In the genomic region with DNA sequence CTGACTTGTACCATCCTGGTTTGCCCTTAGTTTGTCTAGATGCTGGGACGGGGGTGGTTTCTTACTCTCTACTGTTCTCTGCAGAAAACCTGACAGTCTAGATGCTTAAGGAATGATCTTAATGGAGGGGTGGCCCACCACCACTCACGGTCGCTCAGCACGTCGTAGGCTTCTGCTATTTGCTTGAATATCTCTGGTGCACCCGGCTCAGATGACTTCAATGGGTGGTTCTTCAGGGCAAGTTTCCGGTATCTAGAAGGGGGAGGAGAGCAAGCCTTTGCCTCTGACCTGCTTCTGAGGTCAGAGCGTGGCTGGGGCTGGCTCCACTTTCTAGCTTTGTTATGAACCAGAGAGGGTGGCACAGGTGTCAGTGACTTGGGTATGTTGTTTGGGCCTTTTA, we compare ENCODE assay signal across 31 mouse cellular contexts. TPM values are rescaled to one million over a fixed set of nuclear protein-coding genes. Genes with fewer than 3 reads are reported as not detected.
DNase-seq lines count a peak whose midpoint lies in the region; ATAC-seq and TF ChIP-seq lines count a peak whose summit lies in the region.
"Had no signal": no experiment of that assay in that cellular context is flagged by ENCODE, and none has a peak within 500 bp of the region (broad histone marks: within the 10 kb centered on the region; RNA-seq: fewer than 3 reads in every experiment).

No protein-coding gene starts in this region.

- ATAC-seq in neutrophil, adult 5-6 weeks (ENCODE audit: extremely low read depth, insufficient number of reproducible peaks, low FRiP score, poor library complexity, severe bottlenecking), result 0 out of 2 replicates have a peak, but pooled peaks have one; percentile 15
- ATAC-seq: intestine, embryonic 15.5 days; midbrain, embryonic 15.5 days had no signal

- WGBS in forebrain, embryonic 10.5 days, result 81% methylated on average over 8 of the region's 8 CpGs

- H3K79me2 ChIP-seq in CH12.LX (replicated peaks; ENCODE audit: control insufficient read depth, extremely low read depth, insufficient read depth, poor library complexity, severe bottlenecking), result no peaks in the 10 kb centered on the region

- peak overlapping the region; percentile 79 for H3K4me2 ChIP-seq in CH12.LX (ENCODE audit: insufficient read depth, low read depth, poor library complexity, severe bottlenecking)
- H3K4me2 ChIP-seq: forebrain, embryonic 12.5 days; hindbrain, embryonic 14.5 days; intestine, embryonic 15.5 days; limb, embryonic 12.5 days; liver, embryonic 13.5 days; midbrain, embryonic 15.5 days; stomach, embryonic 15.5 days had no signal

- dilution Hi-C loops in CH12.LX (cut with MboI; ENCODE audit: extremely low pct_ligation_motif_present, extremely low pct_unique_long_range_greater_than_20kb, low sequenced_read_pairs), result no loop called here

- TF ChIP-seq POLR2A in CH12.LX (IDR thresholded peaks at IDR 0.05; ENCODE audit: low read depth, low read length), result peak; percentile 91

- H3K27me3 ChIP-seq in CH12.LX (replicated peaks), result no peaks in the 10 kb centered on the region
- no peaks in the 10 kb centered on the region for H3K27me3 ChIP-seq in forebrain, embryonic 10.5 days (ENCODE audit: poor library complexity, severe bottlenecking)
- H3K27me3 ChIP-seq: intestine, embryonic 15.5 days; midbrain, embryonic 15.5 days; stomach, embryonic 15.5 days had no signal

- H3K27ac ChIP-seq in gastrocnemius, adult 2 months, result no peak overlapping the region
- H3K27ac ChIP-seq in CH12.LX (ENCODE audit: insufficient read depth, low read depth), result peak overlapping the region; percentile 39
- H3K27ac ChIP-seq in forebrain, embryonic 10.5 days, result no peak overlapping the region
- H3K27ac ChIP-seq: forebrain, embryonic 12.5 days; heart, embryonic 10.5 days; hindbrain, embryonic 14.5 days; intestine, embryonic 15.5 days; layer of hippocampus, adult 2 months; limb, embryonic 12.5 days; liver, embryonic 13.5 days; midbrain, embryonic 15.5 days; stomach, embryonic 15.5 days had no signal

- peak; percentile 12 for DNase-seq in gastrocnemius, adult 2 months
- DNase-seq in gastrocnemius, adult 8-10 months (ENCODE audit: low spot score in 2 of 2), result no peak
- DNase-seq in CH12.LX (ENCODE audit: extremely low read depth), result peak; percentile 87
- peak; percentile 42 for DNase-seq in ZHBTc4 (ENCODE audit: low read depth, low spot score)
- no peak for DNase-seq in forebrain, embryonic 10.5 days (ENCODE audit: extremely low spot score, low spot score)
- no peak for DNase-seq in kidney, postnatal 14 days
- no peak for DNase-seq in natural killer cell, adult 2 months (ENCODE audit: low spot score in 2 of 2)
- DNase-seq: adrenal gland, postnatal 10 days; cerebellum, adult 18-20 months; cerebellum, postnatal 14 days; heart, postnatal 4 days; kidney, adult 8-10 months; kidney, postnatal 10 days; liver, embryonic 13.5 days; lung, adult 2 months; lung, postnatal 36 days; retina, postnatal 1 day; right cerebral cortex, postnatal 25 days had no signal

- peaks cover 1 to 22% of the 10 kb centered on the region in 2 experiments for H3K36me3 ChIP-seq in CH12.LX (replicated peaks in 1 of 2; ENCODE audit: control insufficient read depth in 1 of 2, insufficient read depth in 1 of 2, low read length in 1 of 2)
- H3K36me3 ChIP-seq in forebrain, embryonic 10.5 days (replicated peaks), result no peaks in the 10 kb centered on the region
- H3K36me3 ChIP-seq: forebrain, embryonic 12.5 days; heart, embryonic 10.5 days; intestine, embryonic 15.5 days; limb, embryonic 12.5 days; liver, embryonic 13.5 days; midbrain, embryonic 15.5 days; stomach, embryonic 15.5 days had no signal

- TF ChIP-seq CTCF in gastrocnemius, adult 2 months (IDR thresholded peaks at IDR 0.05), result no peak
- TF ChIP-seq CTCF in CH12.LX (conservative IDR thresholded peaks at IDR 0.05 in 1 of 2, IDR thresholded peaks at IDR 0.05 in 1 of 2; ENCODE audit: low read depth in 2 of 2, low read length in 2 of 2), result no peak

- TF ChIP-seq EP300 in CH12.LX (IDR thresholded peaks at IDR 0.05; ENCODE audit: low read length), result no peak

- H3K4me1 ChIP-seq in CH12.LX (ENCODE audit: control insufficient read depth in 1 of 2, insufficient read depth in 2 of 2), result peaks cover 13 to 46% of the 10 kb centered on the region in 2 experiments
- H3K4me1 ChIP-seq in forebrain, embryonic 10.5 days, result 0 out of 2 replicates have a peak, but pooled peaks cover 5% of the 10 kb centered on the region
- H3K4me1 ChIP-seq: heart, embryonic 10.5 days had no signal

- TF ChIP-seq RAD21 in CH12.LX (IDR thresholded peaks at IDR 0.05; ENCODE audit: low read depth, low read length), result no peak

- peak overlapping the region; percentile 70 for H3K9ac ChIP-seq in CH12.LX (ENCODE audit: insufficient read depth, low read depth)
- H3K9ac ChIP-seq: forebrain, embryonic 12.5 days; hindbrain, embryonic 14.5 days; intestine, embryonic 15.5 days; limb, embryonic 12.5 days; liver, embryonic 13.5 days; midbrain, embryonic 15.5 days; stomach, embryonic 15.5 days had no signal

- no peak overlapping the region for H3K4me3 ChIP-seq in gastrocnemius, adult 2 months
- peak overlapping the region; percentile 70 to 78 (median 70) for H3K4me3 ChIP-seq in CH12.LX (replicated peaks in 1 of 3; ENCODE audit: low read depth in 2 of 3, low read length in 2 of 3, poor library complexity in 1 of 3)
- no peak overlapping the region for H3K4me3 ChIP-seq in forebrain, embryonic 10.5 days
- H3K4me3 ChIP-seq: forebrain, embryonic 12.5 days; heart, embryonic 10.5 days; intestine, embryonic 15.5 days; layer of hippocampus, adult 2 months; limb, embryonic 12.5 days; liver, embryonic 13.5 days; midbrain, embryonic 15.5 days; myocyte; stomach, embryonic 15.5 days had no signal

- in situ Hi-C loops in CH12.LX (cut with MboI; ENCODE audit: low pct_ligation_motif_present, low pct_unique_long_range_greater_than_20kb, low sequenced_read_pairs), result no loop called here

- intact Hi-C loops in gastrocnemius, adult 2 months (cut with DNase I), result no loop called here

- H3K9me3 ChIP-seq in CH12.LX (replicated peaks; ENCODE audit: low read length), result no peaks in the 10 kb centered on the region
- no peaks in the 10 kb centered on the region for H3K9me3 ChIP-seq in forebrain, embryonic 10.5 days
- H3K9me3 ChIP-seq: forebrain, embryonic 12.5 days; heart, embryonic 10.5 days; intestine, embryonic 15.5 days; limb, embryonic 12.5 days; liver, embryonic 13.5 days; midbrain, embryonic 15.5 days; stomach, embryonic 15.5 days had no signal

TF ChIP-seq in CH12.LX, 34 proteins besides CTCF, POLR2A, EP300 and RAD21 (continues in another document):
- peak; percentile 70; the same call in 1 of the 2 replicates for TF ChIP-seq SIN3A (IDR thresholded peaks at IDR 0.05; ENCODE audit: low read length)
- TF ChIP-seq UBTF (IDR thresholded peaks at IDR 0.05; ENCODE audit: low read depth, low read length), result no peak
- no peak for TF ChIP-seq JUND (conservative IDR thresholded peaks at IDR 0.05; ENCODE audit: low read depth, low read length)
- no peak for TF ChIP-seq PAX5 (IDR thresholded peaks at IDR 0.05; ENCODE audit: low read length)
- 0 out of 2 replicates have a peak, but pooled peaks have one; percentile 34 for TF ChIP-seq MAZ (IDR thresholded peaks at IDR 0.05; ENCODE audit: low read depth, low read length)
- no peak for TF ChIP-seq GABPA (IDR thresholded peaks at IDR 0.05; ENCODE audit: insufficient replicate concordance, low read depth, low read length)
- peak; percentile 64 for TF ChIP-seq MXI1 (IDR thresholded peaks at IDR 0.05; ENCODE audit: low read depth, low read length)
- 0 out of 2 replicates have a peak, but pooled peaks have one; percentile 30 for TF ChIP-seq ETS1 (conservative IDR thresholded peaks at IDR 0.05; ENCODE audit: low read depth, low read length)
- no peak; the same call in 1 of the 2 replicates for TF ChIP-seq MEF2A (IDR thresholded peaks at IDR 0.05; ENCODE audit: borderline replicate concordance, low read depth, low read length)
- no peak for TF ChIP-seq KAT2A (IDR thresholded peaks at IDR 0.05; ENCODE audit: insufficient replicate concordance, low read length)
- TF ChIP-seq CHD2 (IDR thresholded peaks at IDR 0.05; ENCODE audit: low read length), result peak; percentile 30; the same call in 1 of the 2 replicates
- peak; percentile 81; the same call in 1 of the 2 replicates for TF ChIP-seq TBP (conservative IDR thresholded peaks at IDR 0.05; ENCODE audit: low read depth, low read length)
- TF ChIP-seq JUN (IDR thresholded peaks at IDR 0.05; ENCODE audit: insufficient read depth, low read depth, low read length), result no peak

RNA-seq across cellular contexts. Expression of a gene that starts 3.2 kb away (rescaled TPM):
- total RNA-seq in gastrocnemius, adult 2 months (2021), result not detected
- under 1 TPM in 1 of 4 experiments, not detected in 3; 0.13 TPM for total RNA-seq in gastrocnemius, adult 8-10 months (2022)
- total RNA-seq in CH12.LX (2012; rRNA removed) (11.8 and 15.6 TPM in 2 replicates), CH12.LX (2014; rRNA removed) (24.5 and 32.0 TPM in 2 replicates)
- polyA plus RNA-seq in CH12.LX (2012; ENCODE audit: insufficient read length, low read depth), result 13.9 and 17.8 TPM in 2 replicates
- 1.0 and 1.5 TPM in 2 replicates for total RNA-seq in neutrophil, adult 5-6 weeks (2017)
- polyA plus RNA-seq in forebrain, embryonic 10.5 days (2016; fragmentation: Nextera tagmentation; extraction: Ambion mirVana), result 0.26 and 0.30 TPM in 2 replicates
- total RNA-seq: gastrocnemius, adult 18-20 months; heart, postnatal 4 days had no signal

RNA-seq across cellular contexts. Expression of a gene that starts 18.5 kb away (rescaled TPM):
- 10 to 100 TPM; 17.4 to 27.2 TPM for total RNA-seq in gastrocnemius, adult 2 months (2021)
- total RNA-seq in gastrocnemius, adult 8-10 months (2022), result 10 to 100 TPM in 2 of 4 experiments, 1 to 10 TPM in 2; 6.3 to 15.0 (median 12.0) TPM
- 94.0 and 131 TPM in 2 replicates for total RNA-seq in CH12.LX (2012; rRNA removed)
- 102 and 131 TPM in 2 replicates for total RNA-seq in CH12.LX (2014; rRNA removed)
- polyA plus RNA-seq in CH12.LX (2012; ENCODE audit: insufficient read length, low read depth), result 542 and 635 TPM in 2 replicates
- 453 and 500 TPM in 2 replicates for total RNA-seq in neutrophil, adult 5-6 weeks (2017)
- polyA plus RNA-seq in forebrain, embryonic 10.5 days (2016; fragmentation: Nextera tagmentation; extraction: Ambion mirVana), result 78.7 and 93.9 TPM in 2 replicates

RNA-seq across cellular contexts. Expression of a gene that starts 25.3 kb away (rescaled TPM):
- total RNA-seq in gastrocnemius, adult 2 months (2021), result 10 to 100 TPM; 11.4 to 13.2 TPM
- 10 to 100 TPM in 2 of 4 experiments, 1 to 10 TPM in 2; 8.3 to 10.7 (median 9.7) TPM for total RNA-seq in gastrocnemius, adult 8-10 months (2022)
- total RNA-seq in CH12.LX (2012; rRNA removed), result 22.9 and 25.5 TPM in 2 replicates
- 20.3 and 24.1 TPM in 2 replicates for total RNA-seq in CH12.LX (2014; rRNA removed)
- 22.0 and 24.1 TPM in 2 replicates for polyA plus RNA-seq in CH12.LX (2012; ENCODE audit: insufficient read length, low read depth)
- total RNA-seq in neutrophil, adult 5-6 weeks (2017), result 9.5 and 16.9 TPM in 2 replicates
- 20.4 and 20.6 TPM in 2 replicates for polyA plus RNA-seq in forebrain, embryonic 10.5 days (2016; fragmentation: Nextera tagmentation; extraction: Ambion mirVana)

RNA-seq across cellular contexts. Expression of a gene that starts 38.8 kb away (rescaled TPM):
- 100 to 1,000 TPM; 141 to 174 TPM for total RNA-seq in gastrocnemius, adult 2 months (2021)
- 100 to 1,000 TPM in 2 of 4 experiments, 10 to 100 TPM in 2; 88.7 to 109 (median 102) TPM for total RNA-seq in gastrocnemius, adult 8-10 months (2022)
- not detected in 2 replicates for total RNA-seq in CH12.LX (2012; rRNA removed)
- not detected in 2 replicates for total RNA-seq in CH12.LX (2014; rRNA removed)
- 0.13 TPM in 1 of 2 replicates, not detected in the other for polyA plus RNA-seq in CH12.LX (2012; ENCODE audit: insufficient read length, low read depth)
- not detected in 2 replicates for total RNA-seq in neutrophil, adult 5-6 weeks (2017)
- polyA plus RNA-seq in forebrain, embryonic 10.5 days (2016; fragmentation: Nextera tagmentation; extraction: Ambion mirVana), result not detected in 2 replicates
- total RNA-seq: megakaryocyte-erythroid progenitor cell, adult 5-6 weeks had no signal
- polyA plus RNA-seq: embryonic facial prominence, embryonic 11.5 days; forebrain, embryonic 12.5 days; hindbrain, embryonic 14.5 days; intestine, embryonic 15.5 days; limb, embryonic 12.5 days; liver, embryonic 13.5 days; midbrain, embryonic 15.5 days had no signal

Comparison
In these comparisons a context has a peak if more than half of its experiments do, and no peak if none do; other contexts are left out.
1. DNase-seq: peak in gastrocnemius, adult 2 months (single experiment), CH12.LX (single experiment) and ZHBTc4 (single experiment); none in gastrocnemius, adult 8-10 months (0 of 2), forebrain, embryonic 10.5 days (single experiment), kidney, postnatal 14 days (single experiment) and natural killer cell, adult 2 months (0 of 2).
2. H3K4me3 ChIP-seq: peak in CH12.LX (3 of 3); none in gastrocnemius, adult 2 months (single experiment) and forebrain, embryonic 10.5 days (single experiment).